Comparison of ENCODE assay signal across 8 mouse cellular contexts in the genomic region with DNA sequence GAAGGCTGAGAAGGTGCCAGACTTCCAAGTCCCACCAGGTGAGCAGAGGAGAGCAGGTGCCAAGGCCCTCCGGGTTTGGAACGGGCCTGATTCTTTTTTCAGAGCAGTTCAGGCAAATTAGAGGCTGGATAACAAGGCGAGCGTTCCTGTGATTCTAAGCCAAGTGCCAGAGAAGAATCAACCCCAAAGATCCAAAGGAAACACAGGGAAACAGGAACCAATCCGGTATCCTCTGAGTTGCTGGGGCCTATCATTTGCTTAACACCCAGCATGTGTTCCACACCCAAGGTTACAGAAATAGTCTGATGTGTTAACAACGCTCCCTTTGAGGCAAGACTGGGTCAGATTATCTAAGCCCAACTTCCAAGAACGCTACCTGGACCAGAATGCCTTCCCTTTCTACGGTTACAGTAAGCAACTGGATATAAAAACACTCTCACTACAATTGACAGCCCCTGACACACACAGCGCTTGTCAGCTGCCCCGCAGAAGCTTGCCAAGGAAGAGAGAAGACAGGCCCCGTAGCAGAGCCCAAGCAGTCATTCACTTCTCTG. TPM values are rescaled to one million over a fixed set of nuclear protein-coding genes. Genes with fewer than 3 reads are reported as not detected.
A peak's percentile ranks its signal among the peaks of the same experiment; 100 is the strongest.
DNase-seq lines count a peak whose midpoint lies in the region; ATAC-seq and TF ChIP-seq lines count a peak whose summit lies in the region.

No protein-coding gene starts in this region.

- peaks cover 3% of the 10 kb centered on the region for H3K4me1 ChIP-seq in testis, adult 2 months (ENCODE audit: control insufficient read depth, insufficient read depth, low read length)
- peaks cover 15% of the 10 kb centered on the region for H3K4me1 ChIP-seq in liver, embryonic 13.5 days (replicated peaks)

- H3K4me3 ChIP-seq in testis, adult 2 months (ENCODE audit: control insufficient read depth, low read depth, low read length), result peak overlapping the region; percentile 84
- H3K4me3 ChIP-seq in liver, embryonic 13.5 days (replicated peaks), result peak overlapping the region; percentile 79

- peak overlapping the region; percentile 83 for H3K9ac ChIP-seq in liver, embryonic 13.5 days

- DNase-seq in gastrocnemius, adult 18-20 months (ENCODE audit: low spot score), result peak; percentile 40
- DNase-seq in gastrocnemius, postnatal 14 days, result no peak
- DNase-seq in testis, postnatal 10 days (ENCODE audit: low spot score), result no peak
- DNase-seq in gonadal fat pad, adult 2 months (ENCODE audit: low read depth), result peak; percentile 38
- DNase-seq in liver, embryonic 13.5 days, result no peak
- DNase-seq in telencephalon, adult 2 months (ENCODE audit: low read depth, low spot score), result peak; percentile 65
- DNase-seq in ovary, postnatal 14 days (ENCODE audit: low spot score), result no peak

- ATAC-seq in liver, embryonic 13.5 days (ENCODE audit: low read depth), result peak; percentile 48

- H3K4me2 ChIP-seq in liver, embryonic 13.5 days, result peak overlapping the region; percentile 79

- intact Hi-C loops in gastrocnemius, postnatal 14 days (cut with DNase I; ENCODE audit: low total_unique reads), result no loop called here

- TF ChIP-seq POLR2A in testis, adult 2 months (IDR thresholded peaks at IDR 0.05; ENCODE audit: control insufficient read depth, low read depth, low read length), result no peak

- H3K36me3 ChIP-seq in testis, adult 2 months (ENCODE audit: control insufficient read depth, insufficient read depth, low read length), result no peaks in the 10 kb centered on the region
- no peaks in the 10 kb centered on the region for H3K36me3 ChIP-seq in liver, embryonic 13.5 days

- no peak for TF ChIP-seq CTCF in testis, adult 2 months (IDR thresholded peaks at IDR 0.05; ENCODE audit: control insufficient read depth, insufficient read depth, insufficient replicate concordance, low read depth, low read length)

- no peaks in the 10 kb centered on the region for H3K27me3 ChIP-seq in testis, adult 2 months (ENCODE audit: control insufficient read depth, insufficient read depth, low read length)
- no peaks in the 10 kb centered on the region for H3K27me3 ChIP-seq in liver, embryonic 13.5 days

- 19% methylated on average over 11 of the region's 11 CpGs for WGBS in liver, embryonic 13.5 days (ENCODE audit: insufficient replicate concordance)

- peak overlapping the region; percentile 94 for H3K27ac ChIP-seq in testis, adult 2 months (ENCODE audit: control insufficient read depth, insufficient read depth, low read depth, low read length)
- H3K27ac ChIP-seq in liver, embryonic 13.5 days, result peak overlapping the region; percentile 79

- no peaks in the 10 kb centered on the region for H3K9me3 ChIP-seq in liver, embryonic 13.5 days (replicated peaks)

RNA-seq across cellular contexts. Expression of a gene that starts 0.7 kb away (rescaled TPM):
- 10 to 100 TPM; 30.3 to 33.6 TPM for total RNA-seq in gastrocnemius, adult 18-20 months (2021)
- total RNA-seq in gastrocnemius, postnatal 14 days (2021), result 10 to 100 TPM; 32.7 to 35.9 TPM
- 4.4 and 5.7 TPM in 2 replicates for polyA plus RNA-seq in testis, adult 2 months (2012; rRNA removed)
- 20.0 and 20.4 TPM in 2 replicates for polyA plus RNA-seq in gonadal fat pad, adult 2 months (2012; rRNA removed)
- 9.8 and 12.8 TPM in 2 replicates for polyA plus RNA-seq in liver, embryonic 13.5 days (2015; fragmentation: Nextera tagmentation; extraction: Ambion mirVana)

Comparison
In these comparisons a context has a peak if more than half of its experiments do, and no peak if none do; other contexts are left out.
1. DNase-seq: peak in gastrocnemius, adult 18-20 months (single experiment), gonadal fat pad, adult 2 months (single experiment) and telencephalon, adult 2 months (single experiment); none in gastrocnemius, postnatal 14 days (single experiment), testis, postnatal 10 days (single experiment), liver, embryonic 13.5 days (single experiment) and ovary, postnatal 14 days (single experiment).